Mouse (Mus musculus) CH12F3 (cell line): Measurements from ENCODE around the gene Foxl1.

Source experiments
- in situ Hi-C: fragments of 300-500 bp; cut with MboI; formaldehyde crosslinking; loops from 2 replicates; pipeline ENCODE4 v1.14.3; 2020; ENCODE audit warnings: low sequenced_read_pairs

The Foxl1 gene

DNA sequence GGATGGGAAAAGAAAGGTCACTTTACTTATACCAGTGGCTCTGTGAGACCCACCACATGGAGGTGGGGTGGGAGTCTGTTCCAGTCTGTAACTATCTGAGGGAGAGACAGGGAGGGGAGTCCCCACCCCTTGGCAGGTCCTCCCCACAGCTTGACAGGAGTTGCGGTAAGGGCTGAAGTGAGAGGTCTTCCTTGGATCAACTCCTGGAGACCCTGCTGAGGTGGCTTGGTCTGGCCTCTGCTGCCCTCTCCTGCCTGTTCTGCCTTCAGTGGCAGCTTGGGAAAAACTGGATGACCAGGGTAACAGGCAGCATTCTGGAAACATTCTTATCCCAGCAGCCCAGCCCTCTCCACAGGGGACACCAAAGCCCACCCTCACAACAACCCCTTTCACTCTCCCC is 37.0 kb upstream of the Foxl1 start:
- in situ Hi-C loops: loop anchor here (5.0 kb wide), 1 partner anchor 273 kb away; no protein-coding TSS in a partner anchor

DNA sequence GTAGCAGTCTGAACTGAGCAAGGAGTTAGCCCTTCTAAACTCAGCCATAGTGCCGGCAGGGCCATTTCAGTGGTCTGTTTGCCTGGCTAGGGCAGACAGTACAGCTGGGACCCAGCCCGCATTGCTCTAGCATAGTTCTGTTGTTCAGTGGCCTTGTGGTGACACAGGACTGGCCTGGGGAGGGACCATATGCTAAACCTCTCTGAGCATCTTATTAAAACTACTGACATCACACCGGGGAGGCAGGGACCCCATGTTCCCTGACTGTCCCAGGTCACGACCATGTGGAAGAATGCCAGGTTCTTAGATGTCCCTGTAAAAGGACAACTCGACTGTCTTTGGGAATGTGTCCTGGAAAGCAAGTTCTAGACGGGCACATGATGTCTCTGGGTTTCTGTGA is 35.6 kb upstream of the Foxl1 start:
- in situ Hi-C loops: loop anchor here (5.0 kb wide), 1 partner anchor 275 kb away; no protein-coding TSS in a partner anchor

- in situ Hi-C loops: loop anchor here (5.0 kb wide), 1 partner anchor 275 kb away; no protein-coding TSS in a partner anchor
Observed at GRCm38 (mm10) chr8:121092627-121093026, 35.1 kb upstream of the Foxl1 start.

GRCm38 (mm10) chr8:121093496-121093895 is 34.2 kb upstream of the Foxl1 start:
- in situ Hi-C loops: loop anchor here (5.0 kb wide), 1 partner anchor 276 kb away; no protein-coding TSS in a partner anchor

DNA sequence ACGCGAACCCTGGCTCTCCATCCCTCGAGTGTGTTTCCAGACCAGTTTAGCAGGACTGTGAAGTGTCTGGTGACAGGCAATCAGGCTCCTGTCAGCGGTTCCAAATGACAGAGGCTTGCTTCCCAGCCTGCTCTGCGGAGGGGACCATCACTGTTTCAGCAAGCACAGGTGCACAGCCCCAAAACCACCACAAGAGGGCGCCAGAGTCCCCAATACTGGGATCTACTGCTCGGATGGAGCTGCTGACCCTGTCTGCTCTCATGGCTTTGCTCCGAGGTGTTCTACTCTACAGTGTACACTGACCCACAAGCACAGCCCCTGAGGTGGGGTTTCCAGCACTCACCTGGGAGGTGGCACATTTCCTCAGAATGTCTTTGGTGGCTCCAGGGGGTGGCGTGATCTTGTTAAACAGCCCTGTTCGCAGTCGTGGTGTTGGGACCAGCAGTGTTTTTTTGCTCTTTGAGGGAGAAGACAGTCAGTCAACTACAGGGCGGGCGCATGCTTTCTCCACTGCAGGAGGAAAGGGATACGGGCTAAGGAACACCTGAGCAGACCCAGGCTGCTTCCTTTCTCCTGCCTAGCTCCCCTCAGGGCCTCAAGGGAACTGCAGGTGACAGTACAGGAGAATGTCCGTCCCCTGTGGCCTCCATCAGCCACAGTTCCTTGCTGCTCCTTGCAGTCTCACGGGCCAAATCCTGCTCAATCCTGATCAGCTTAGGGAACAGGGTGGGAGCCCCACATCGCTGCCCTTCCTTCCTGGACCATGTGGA is 23.5 kb upstream of the Foxl1 start:
- in situ Hi-C loops: loop anchor here (25.0 kb wide), 1 partner anchor 283 kb away; no protein-coding TSS in a partner anchor

DNA sequence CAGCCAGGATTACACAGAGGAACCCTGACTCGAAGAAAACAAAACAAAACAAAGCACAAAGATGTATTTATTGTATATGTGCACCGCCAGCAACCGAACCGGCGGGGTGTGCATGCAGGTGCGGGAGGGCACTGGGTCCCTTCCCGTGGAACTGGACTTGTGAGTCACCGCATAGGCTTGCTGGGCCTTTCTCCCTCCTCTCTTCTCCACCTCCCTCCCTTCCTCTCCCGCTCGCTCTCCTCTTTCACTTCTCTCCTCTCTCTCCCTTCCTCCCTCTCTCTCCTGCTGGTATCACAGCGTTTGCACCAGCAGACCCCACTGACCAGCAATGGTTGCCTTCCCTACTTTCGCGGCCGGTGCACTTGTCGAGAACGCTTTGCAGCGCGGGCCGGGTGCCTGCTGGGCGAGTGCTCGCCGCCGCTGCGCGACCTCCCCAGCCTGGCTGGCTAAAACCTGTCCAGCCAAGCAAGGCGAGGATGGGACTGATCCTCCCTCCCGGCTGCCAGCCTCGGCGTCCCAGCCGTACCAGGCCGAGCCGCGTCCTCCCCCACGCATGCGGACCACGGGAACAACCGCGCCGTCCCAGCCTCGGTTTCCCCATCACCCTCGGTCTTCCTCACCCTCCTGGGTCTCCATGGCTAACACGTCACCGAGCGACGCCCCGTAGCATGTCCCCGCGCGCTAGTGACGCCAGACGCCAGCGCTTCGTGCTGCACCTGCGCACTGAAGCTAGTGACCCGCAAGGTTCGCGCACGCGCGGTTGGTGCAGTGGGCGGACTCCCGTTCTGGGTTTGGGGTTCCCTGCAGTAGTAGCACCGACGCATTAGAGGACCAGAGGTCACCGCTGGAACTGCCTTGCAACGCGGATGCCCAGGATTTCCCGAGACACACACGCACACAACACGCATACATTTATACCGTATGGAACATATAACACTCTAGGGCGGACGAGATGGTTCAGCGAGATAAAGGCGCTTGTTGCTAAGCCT is 19.8 kb upstream of the Foxl1 start, which contains the start of gene Mthfsd:
TSS of gene Mthfsd (minus strand) at position 725 of the 989 bp plus-strand sequence.
- in situ Hi-C loops: loop anchor here (25.0 kb wide), 1 partner anchor 279 kb away; no protein-coding TSS in a partner anchor

GRCm38 (mm10) chr8:121108657-121109056 is 19.1 kb upstream of the Foxl1 start:
- in situ Hi-C loops: loop anchor here (25.0 kb wide), 1 partner anchor 279 kb away; no protein-coding TSS in a partner anchor

DNA sequence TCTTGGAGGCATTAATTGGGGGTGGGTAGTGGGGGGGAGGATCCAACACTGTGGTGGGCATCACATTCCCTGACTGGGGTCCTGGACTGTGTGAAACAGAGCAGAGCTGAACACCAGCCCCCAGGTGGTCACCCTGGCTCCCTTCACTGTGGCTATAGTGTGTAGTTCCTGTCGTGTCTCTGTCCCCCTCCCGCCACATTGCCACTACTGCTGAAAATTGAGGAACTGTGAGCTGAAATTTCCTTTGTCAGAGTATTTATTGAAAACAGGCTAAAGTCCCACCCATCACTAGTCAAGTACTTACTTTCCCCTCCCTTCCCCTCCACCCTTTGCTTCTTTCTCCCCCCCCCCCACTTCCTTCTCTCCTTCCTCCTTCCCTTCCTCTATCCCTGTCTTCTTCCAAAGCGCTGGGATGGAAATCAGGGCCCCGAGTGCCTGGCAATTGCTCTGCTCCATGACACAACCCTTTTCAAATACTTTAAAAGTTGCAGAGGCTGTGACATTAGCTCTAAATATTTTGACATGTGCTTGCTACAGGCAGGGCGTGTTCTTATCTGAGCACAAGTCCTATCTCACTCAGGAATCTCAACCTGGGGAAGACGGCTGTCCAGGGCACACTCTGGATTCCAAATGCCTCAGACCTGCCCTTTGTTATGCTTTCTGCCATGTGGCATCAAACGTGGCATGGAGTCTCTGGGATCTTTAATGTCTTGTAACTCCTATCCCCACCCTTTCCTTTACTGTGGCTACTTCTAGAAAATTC is 16.4 kb upstream of the Foxl1 start:
- in situ Hi-C loops: loop anchor here (25.0 kb wide), 1 partner anchor 276 kb away; no protein-coding TSS in a partner anchor

GRCm38 (mm10) chr8:121113261-121113660 is 14.5 kb upstream of the Foxl1 start:
- in situ Hi-C loops: loop anchor here (25.0 kb wide), 1 partner anchor 274 kb away; no protein-coding TSS in a partner anchor

GRCm38 (mm10) chr8:121115136-121115535 is 12.6 kb upstream of the Foxl1 start:
- in situ Hi-C loops: loop anchor here (25.0 kb wide), 1 partner anchor 272 kb away; no protein-coding TSS in a partner anchor

DNA sequence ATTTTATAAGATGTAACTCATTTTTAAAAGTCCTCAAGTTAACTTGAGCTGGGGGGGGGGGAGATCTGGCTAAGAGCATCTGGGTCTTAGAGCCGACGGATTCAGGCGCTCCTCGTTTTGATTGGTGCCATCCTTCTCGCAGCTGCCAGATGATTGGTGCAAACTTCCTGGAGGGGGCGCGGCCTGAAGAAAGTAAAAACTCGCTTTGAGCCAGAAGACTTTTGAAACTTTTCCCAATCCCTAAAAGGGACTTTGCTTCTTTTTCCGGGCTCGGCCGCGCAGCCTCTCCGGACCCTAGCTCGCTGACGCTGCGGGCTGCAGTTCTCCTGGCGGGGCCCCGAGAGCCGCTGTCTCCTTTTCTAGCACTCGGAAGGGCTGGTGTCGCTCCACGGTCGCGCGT is 11.8 kb upstream of the Foxl1 start, which contains the start of gene Foxc2:
TSS of gene Foxc2 (plus strand) at position 224 of the 400 bp plus-strand sequence.
- in situ Hi-C loops: loop anchor here (25.0 kb wide), 1 partner anchor 271 kb away; no protein-coding TSS in a partner anchor

DNA sequence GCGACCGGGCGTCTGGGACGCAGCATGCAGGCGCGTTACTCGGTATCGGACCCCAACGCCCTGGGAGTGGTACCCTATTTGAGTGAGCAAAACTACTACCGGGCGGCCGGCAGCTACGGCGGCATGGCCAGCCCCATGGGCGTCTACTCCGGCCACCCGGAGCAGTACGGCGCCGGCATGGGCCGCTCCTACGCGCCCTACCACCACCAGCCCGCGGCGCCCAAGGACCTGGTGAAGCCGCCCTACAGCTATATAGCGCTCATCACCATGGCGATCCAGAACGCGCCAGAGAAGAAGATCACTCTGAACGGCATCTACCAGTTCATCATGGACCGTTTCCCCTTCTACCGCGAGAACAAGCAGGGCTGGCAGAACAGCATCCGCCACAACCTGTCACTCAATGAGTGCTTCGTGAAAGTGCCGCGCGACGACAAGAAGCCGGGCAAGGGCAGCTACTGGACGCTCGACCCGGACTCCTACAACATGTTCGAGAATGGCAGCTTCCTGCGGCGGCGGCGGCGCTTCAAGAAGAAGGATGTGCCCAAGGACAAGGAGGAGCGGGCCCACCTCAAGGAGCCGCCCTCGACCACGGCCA is 11.1 kb upstream of the Foxl1 start:
- in situ Hi-C loops: loop anchor here (25.0 kb wide), 1 partner anchor 271 kb away; no protein-coding TSS in a partner anchor

DNA sequence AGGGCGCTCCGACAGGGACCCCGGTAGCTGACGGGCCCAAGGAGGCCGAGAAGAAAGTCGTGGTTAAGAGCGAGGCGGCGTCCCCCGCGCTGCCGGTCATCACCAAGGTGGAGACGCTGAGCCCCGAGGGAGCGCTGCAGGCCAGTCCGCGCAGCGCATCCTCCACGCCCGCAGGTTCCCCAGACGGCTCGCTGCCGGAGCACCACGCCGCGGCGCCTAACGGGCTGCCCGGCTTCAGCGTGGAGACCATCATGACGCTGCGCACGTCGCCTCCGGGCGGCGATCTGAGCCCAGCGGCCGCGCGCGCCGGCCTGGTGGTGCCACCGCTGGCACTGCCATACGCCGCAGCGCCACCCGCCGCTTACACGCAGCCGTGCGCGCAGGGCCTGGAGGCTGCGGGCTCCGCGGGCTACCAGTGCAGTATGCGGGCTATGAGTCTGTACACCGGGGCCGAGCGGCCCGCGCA is 10.5 kb upstream of the Foxl1 start:
- in situ Hi-C loops: loop anchor here (25.0 kb wide), 1 partner anchor 270 kb away; no protein-coding TSS in a partner anchor

- in situ Hi-C loops: loop anchor here (25.0 kb wide), 1 partner anchor 269 kb away; no protein-coding TSS in a partner anchor
Observed at GRCm38 (mm10) chr8:121117906-121118305, 9.8 kb upstream of the Foxl1 start.

- in situ Hi-C loops: loop anchor here (25.0 kb wide), 1 partner anchor 268 kb away; no protein-coding TSS in a partner anchor
Observed at GRCm38 (mm10) chr8:121118634-121119420, 8.9 kb upstream of the Foxl1 start.

DNA sequence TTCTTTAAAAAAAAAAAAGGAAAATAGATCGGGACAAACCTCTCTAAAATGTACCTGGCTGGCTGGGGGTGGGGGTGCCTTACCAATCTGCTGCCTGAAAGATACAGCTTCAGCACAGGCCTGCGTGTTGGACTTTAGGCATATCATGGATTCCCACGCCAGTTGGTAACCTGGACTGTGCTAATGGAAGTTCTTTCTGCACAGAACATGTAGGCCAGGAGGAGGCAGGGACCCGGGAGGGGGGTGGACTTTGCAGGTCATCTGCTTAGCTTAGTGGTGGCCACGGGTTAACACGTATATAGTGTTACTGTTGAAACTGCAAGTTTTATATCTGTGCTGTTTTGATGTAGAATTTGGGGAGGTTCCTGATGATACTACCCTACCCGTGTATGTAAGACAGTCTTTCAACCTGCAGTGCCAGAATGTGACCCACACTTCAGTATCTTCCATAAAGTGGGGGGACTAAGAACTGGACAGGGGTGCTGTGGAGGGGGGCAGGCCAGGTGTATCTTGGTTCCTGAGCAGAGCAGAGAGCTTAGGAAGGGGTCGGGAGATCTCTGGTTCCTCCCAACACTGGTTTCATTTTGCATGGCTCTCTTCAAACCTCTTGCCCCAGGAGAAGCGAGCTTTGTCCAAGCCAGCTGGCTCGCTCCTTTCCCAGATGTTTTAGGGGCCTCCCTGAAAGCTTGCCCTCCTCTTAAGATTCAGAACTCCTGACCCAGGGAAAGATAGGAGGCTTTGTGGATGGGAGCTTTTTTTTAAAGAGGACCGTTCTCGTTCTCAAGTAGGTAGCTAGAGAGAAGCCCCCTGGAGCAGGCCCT is 7.9 kb upstream of the Foxl1 start:
- in situ Hi-C loops: loop anchor here (10.0 to 25.0 kb wide), 2 partner anchors 267 to 395 kb away; no protein-coding TSS in a partner anchor
